Mouse (Mus musculus) stomach, embryonic 15.5 days (tissue): ENCODE data around the gene Spice1. TPM values are rescaled to one million over a fixed set of nuclear protein-coding genes. Genes with fewer than 3 reads are reported as not detected.

Experiments
- ATAC-seq: fragments of 200-750 bp; cut with Nextera tagmentation; 2 replicates; pipeline ENCODE4 v1.8.0; 2017; ENCODE audit warnings: low read depth, moderate number of reproducible peaks, moderate TSS enrichment; ENCODE audit not compliant: insufficient read depth, low FRiP score
- H3K27ac ChIP-seq: fragments of 300-500 bp; sonication (generic); 2 replicates; pipeline ENCODE4 v1.5.1; 2015; ENCODE audit warnings: mild to moderate bottlenecking, inconsistent platforms
- H3K27me3 ChIP-seq: fragments of 300-500 bp; sonication (generic); replicated peaks from 2 replicates; pipeline ENCODE4 v1.6.1; 2015; ENCODE audit warnings: inconsistent platforms
- H3K36me3 ChIP-seq: fragments of 300-500 bp; sonication (generic); 2 replicates; pipeline ENCODE4 v1.6.1; 2015; ENCODE audit warnings: inconsistent platforms
- H3K4me1 ChIP-seq: fragments of 300-500 bp; sonication (generic); 2 replicates; pipeline ENCODE4 v1.6.1; 2015; ENCODE audit warnings: inconsistent platforms
- H3K4me2 ChIP-seq: fragments of 300-500 bp; sonication (generic); 2 replicates; pipeline ENCODE4 v1.6.1; 2015; ENCODE audit warnings: mild to moderate bottlenecking, inconsistent platforms
- H3K4me3 ChIP-seq: fragments of 300-500 bp; sonication (generic); replicated peaks from 2 replicates; pipeline ENCODE4 v1.5.1; 2015; ENCODE audit warnings: inconsistent platforms
- H3K9ac ChIP-seq: fragments of 300-500 bp; sonication (generic); 2 replicates; pipeline ENCODE4 v1.6.1; 2015; ENCODE audit warnings: inconsistent platforms
- H3K9me3 ChIP-seq: fragments of 300-500 bp; sonication (generic); 2 replicates; pipeline ENCODE4 v1.6.1; 2016; ENCODE audit warnings: inconsistent platforms
- WGBS: fragments of 180-500 bp; shearing (Covaris S2); methylation state at CpG from one replicate; pipeline ENCODE4 v1.1.7; 2015; 5-methylcytosine and 5-hydroxymethylcytosine counted together
- polyA plus RNA-seq: library from polyadenylated mRNA; unstranded; fragments of >200 nt; fragmentation: Nextera tagmentation; extraction: Ambion mirVana; gene quantifications from 2 replicates; pipeline ENCODE4 v1.2.1, GENCODE M21; 2015

Spice1 gene
- polyA plus RNA-seq, 1 experiment from 2014 or later, result 28.3 TPM

DNA sequence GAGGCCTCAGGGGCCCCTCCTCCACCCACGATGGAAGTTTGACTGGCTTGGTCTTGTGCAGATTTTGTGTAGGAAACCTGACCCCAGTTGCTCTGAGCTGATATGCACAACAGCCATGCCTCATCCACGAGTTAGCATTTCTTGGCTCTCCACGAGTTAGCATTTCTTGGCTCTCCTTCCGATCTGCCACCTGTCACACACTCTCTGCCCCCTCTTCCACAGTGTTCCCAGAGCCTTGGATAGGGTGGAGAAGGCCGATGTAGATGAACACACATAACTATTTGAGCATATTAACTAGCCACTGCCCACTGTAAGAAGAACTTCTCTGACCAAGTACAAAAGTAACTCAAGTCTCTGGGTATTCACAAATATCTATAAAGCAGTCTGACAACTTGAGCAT, 81.5 kb downstream of the Spice1 start:
- 72% methylated on average over 5 of the region's 5 CpGs for WGBS
- Histone ChIP-seq H3K27ac (no peak overlapping the region), H3K36me3 (no peaks in the 10 kb centered on the region), H3K9me3 (no peaks in the 10 kb centered on the region), H3K4me3 (no peak overlapping the region), H3K4me1 (no peaks in the 10 kb centered on the region), H3K4me2 (no peak overlapping the region), H3K9ac (no peak overlapping the region), H3K27me3 (no peaks in the 10 kb centered on the region)
- ATAC-seq, result no peak

DNA sequence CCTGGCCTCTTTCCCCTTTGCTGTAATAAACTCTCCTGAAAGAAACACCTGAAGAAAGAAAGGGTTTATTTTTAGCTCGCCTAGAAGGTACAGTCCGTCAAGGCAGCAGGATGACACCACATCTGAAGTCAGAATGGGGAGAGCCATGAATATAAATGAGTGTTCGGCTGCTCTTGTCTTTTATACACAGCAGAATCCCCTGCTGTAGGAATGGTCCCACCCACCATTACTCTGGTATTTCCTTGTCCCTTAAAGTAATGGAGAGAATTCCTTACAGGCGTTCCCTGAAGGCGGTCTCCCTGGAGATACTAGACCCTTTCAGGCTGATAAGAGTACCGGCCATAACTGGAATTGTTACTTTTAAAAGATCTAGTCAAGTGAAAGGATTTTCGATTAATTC, 83.1 kb downstream of the Spice1 start:
- no peaks in the 10 kb centered on the region for H3K4me1 ChIP-seq
- H3K9ac ChIP-seq, result no peak overlapping the region
- no peak overlapping the region for H3K27ac ChIP-seq
- no peaks in the 10 kb centered on the region for H3K27me3 ChIP-seq
- H3K4me3 ChIP-seq, result no peak overlapping the region
- ATAC-seq, result no peak
- 64% methylated on average over 7 of the region's 7 CpGs for WGBS
- H3K4me2 ChIP-seq, result no peak overlapping the region
- no peaks in the 10 kb centered on the region for H3K9me3 ChIP-seq
- H3K36me3 ChIP-seq, result no peaks in the 10 kb centered on the region

DNA sequence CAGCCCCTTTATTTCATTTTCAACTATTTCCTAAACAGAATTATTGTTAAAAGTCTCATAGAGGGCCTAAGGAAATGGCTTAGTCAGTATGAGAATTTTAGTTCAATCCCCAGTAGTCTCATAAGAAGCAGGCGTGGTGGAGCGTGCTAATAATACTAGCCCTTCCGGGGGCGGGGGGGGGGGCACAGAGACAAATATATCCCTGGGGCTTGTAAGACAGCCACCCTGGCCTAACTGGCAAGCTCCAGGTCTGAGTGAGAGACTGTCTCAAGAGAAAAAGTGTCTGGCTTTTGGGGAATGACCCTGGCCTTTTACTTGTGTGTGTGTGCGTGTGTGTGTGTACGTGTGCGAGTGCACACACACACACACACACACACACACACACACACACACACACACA, 88.0 kb downstream of the Spice1 start:
- Histone ChIP-seq H3K4me3 (no peak overlapping the region), H3K9ac (no peak overlapping the region), H3K36me3 (no peaks in the 10 kb centered on the region), H3K27me3 (no peaks in the 10 kb centered on the region), H3K27ac (no peak overlapping the region), H3K4me1 (no peaks in the 10 kb centered on the region), H3K4me2 (no peak overlapping the region), H3K9me3 (no peaks in the 10 kb centered on the region)
- 82% methylated on average over 7 of the region's 7 CpGs for WGBS
- no peak for ATAC-seq

DNA sequence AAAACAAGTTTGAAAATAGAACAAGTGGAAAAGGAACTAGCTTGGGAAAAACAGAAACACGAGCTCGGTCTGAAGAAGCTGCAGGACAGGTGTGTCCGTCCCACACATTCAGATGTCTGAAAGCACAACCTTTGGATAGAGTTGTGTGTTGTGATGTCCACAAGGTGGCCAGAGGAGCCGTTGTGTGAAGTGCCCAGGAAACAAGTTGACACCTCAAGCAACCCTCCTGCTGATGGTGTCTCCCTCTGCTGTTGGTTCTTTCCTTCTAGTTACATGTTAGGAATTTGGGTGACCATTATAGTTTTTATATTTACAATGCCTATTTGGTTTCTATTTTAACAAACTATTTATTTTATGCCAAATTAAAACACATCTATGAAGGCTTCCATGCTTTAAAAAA, 88.6 kb downstream of the Spice1 start:
- Histone ChIP-seq H3K36me3 (no peaks in the 10 kb centered on the region), H3K4me3 (no peak overlapping the region), H3K4me2 (no peak overlapping the region), H3K9me3 (no peaks in the 10 kb centered on the region), H3K4me1 (no peaks in the 10 kb centered on the region), H3K27ac (no peak overlapping the region), H3K27me3 (no peaks in the 10 kb centered on the region), H3K9ac (no peak overlapping the region)
- no peak for ATAC-seq
- 64% methylated on average over 4 of the region's 4 CpGs for WGBS

Other genes starting within 250 kb of the Spice1 start
- gene Atp6v1a, start 207.4 kb upstream of the Spice1 start, polyA plus RNA-seq, result 49.4 and 51.8 TPM in 2 replicates
- 110 and 112 TPM in 2 replicates for gene Naa50, start 207.3 kb upstream of the Spice1 start, polyA plus RNA-seq
- gene Usf3, start 173.9 kb upstream of the Spice1 start, polyA plus RNA-seq, result 3.3 and 3.4 TPM in 2 replicates
- gene Sidt1, start 13.9 kb upstream of the Spice1 start, polyA plus RNA-seq, result 3.8 and 4.7 TPM in 2 replicates
- 0.17 TPM in 2 replicates for gene Cfap44, start 47.7 kb downstream of the Spice1 start, polyA plus RNA-seq
- 12.6 and 14.0 TPM in 2 replicates for gene Boc, start 211.8 kb downstream of the Spice1 start, polyA plus RNA-seq